ENCODE assay signal across 22 mouse cellular contexts in the genomic region with DNA sequence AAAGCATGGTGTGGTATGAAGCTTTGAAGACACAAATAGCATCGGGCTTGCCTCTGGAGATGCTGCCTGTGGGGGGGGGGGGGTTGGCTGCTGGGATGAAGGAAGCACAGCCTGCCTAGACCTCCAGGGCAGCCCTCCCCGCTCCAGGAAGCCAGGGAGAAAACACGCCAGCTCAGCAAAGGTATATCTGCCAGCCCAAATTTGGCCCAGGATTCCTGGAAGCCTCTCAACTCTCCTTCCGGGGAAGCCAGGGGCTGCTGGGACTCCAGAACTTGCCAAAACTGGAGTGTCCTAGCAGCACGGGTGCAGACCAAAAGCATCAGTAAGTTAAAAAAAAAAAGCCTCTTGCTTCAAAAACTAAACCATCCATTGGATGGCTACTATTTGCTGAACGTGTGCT. TPM values are rescaled to one million over a fixed set of nuclear protein-coding genes. Genes with fewer than 3 reads are reported as not detected.
"Had no signal": no experiment of that assay in that cellular context is flagged by ENCODE, and none has a peak within 500 bp of the region (broad histone marks: within the 10 kb centered on the region; RNA-seq: fewer than 3 reads in every experiment).

No protein-coding gene starts in this region.

- H3K4me3 ChIP-seq: limb, embryonic 10.5 days; liver, embryonic 15.5 days; midbrain, embryonic 10.5 days; neural tube, embryonic 12.5 days had no signal

- H3K4me1 ChIP-seq: liver, embryonic 15.5 days had no signal

- H3K27ac ChIP-seq: kidney, postnatal 0 days; limb, embryonic 10.5 days; liver, embryonic 15.5 days; midbrain, embryonic 10.5 days; neural tube, embryonic 12.5 days had no signal

- DNase-seq: kidney, postnatal 36 days; layer of hippocampus, adult 9-11 months; lung, adult 2 months; lung, postnatal 4 days; midbrain, embryonic 14.5 days; spleen, adult 18-20 months; thymus, postnatal 36 days had no signal

- H3K27me3 ChIP-seq: liver, embryonic 15.5 days; neural tube, embryonic 12.5 days had no signal

RNA-seq across cellular contexts. Expression of gene Rph3a, which starts 37.6 kb away (rescaled TPM):
- total RNA-seq: monocyte, adult 5-6 weeks; neutrophil, adult 5-6 weeks had no signal
- polyA plus RNA-seq: limb, embryonic 10.5 days; liver, embryonic 11.5 days; lung, adult 2 months; lung, postnatal 0 days had no signal

RNA-seq across cellular contexts. Expression of gene Oas1d, which starts 57.9 kb away (rescaled TPM):
- total RNA-seq: layer of hippocampus, adult 18-20 months; left cerebral cortex, postnatal 10 days; megakaryocyte, adult 5-6 weeks; monocyte, adult 5-6 weeks; neutrophil, adult 5-6 weeks had no signal
- polyA plus RNA-seq: kidney, postnatal 0 days; limb, embryonic 10.5 days; limb, embryonic 14.5 days; liver, embryonic 11.5 days; liver, embryonic 15.5 days; lung, adult 2 months; lung, postnatal 0 days; midbrain, embryonic 10.5 days; midbrain, embryonic 14.5 days; neural tube, embryonic 12.5 days; stomach, embryonic 14.5 days; testis, adult 2 months had no signal
